ENCODE assay signal across 8 mouse cellular contexts in the genomic region with DNA sequence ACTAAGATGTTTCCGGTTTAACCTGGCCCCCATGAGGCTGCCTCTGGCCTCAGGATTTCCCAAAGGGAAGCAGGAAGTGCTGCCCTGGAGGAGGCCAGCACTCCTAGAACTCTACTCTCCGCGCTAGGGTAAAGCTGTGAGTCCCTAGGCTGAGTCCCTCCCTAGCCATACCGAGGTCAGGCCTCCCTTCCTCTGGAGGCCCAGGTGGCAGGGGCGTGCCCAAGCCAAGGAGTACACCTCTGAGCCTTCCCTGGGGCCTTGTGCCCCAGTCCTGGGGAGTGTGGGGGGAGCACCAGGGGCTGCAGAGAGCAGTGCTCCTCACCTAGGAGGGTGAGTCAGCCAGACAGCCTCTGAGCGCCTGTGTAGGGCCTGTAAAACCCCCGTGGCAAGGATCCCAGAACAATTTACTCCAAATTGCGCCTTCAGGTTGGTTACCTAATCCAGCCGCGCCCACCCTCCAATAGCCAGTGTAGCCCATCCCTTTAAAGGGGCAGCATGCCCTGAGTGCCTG. TPM values are rescaled to one million over a fixed set of nuclear protein-coding genes. Genes with fewer than 3 reads are reported as not detected.
DNase-seq lines count a peak whose midpoint lies in the region; ATAC-seq lines count a peak whose summit lies in the region.

No protein-coding gene starts in this region.

- H3K4me2 ChIP-seq in forebrain, embryonic 11.5 days (ENCODE audit: low read depth, low read length, severe bottlenecking), result peak overlapping the region; percentile 26; the same call in 1 of the 2 replicates
- H3K4me2 ChIP-seq in midbrain, embryonic 14.5 days (ENCODE audit: low read length), result peak overlapping the region; percentile 93; the same call in 1 of the 2 replicates

- H3K27me3 ChIP-seq in forebrain, embryonic 11.5 days (ENCODE audit: control insufficient read depth, insufficient read depth, low read length), result no peaks in the 10 kb centered on the region
- H3K27me3 ChIP-seq in midbrain, embryonic 14.5 days (ENCODE audit: control insufficient read depth, insufficient read depth, low read length), result no peaks in the 10 kb centered on the region

- no peaks in the 10 kb centered on the region for H3K9me3 ChIP-seq in forebrain, embryonic 11.5 days (ENCODE audit: control insufficient read depth, low read length)
- H3K9me3 ChIP-seq in midbrain, embryonic 14.5 days (ENCODE audit: control insufficient read depth, low read length), result no peaks in the 10 kb centered on the region

- ATAC-seq in forebrain, embryonic 11.5 days (replicated peaks; ENCODE audit: low FRiP score), result no peak
- ATAC-seq in midbrain, embryonic 14.5 days (ENCODE audit: low FRiP score, low TSS enrichment), result no peak

- H3K9ac ChIP-seq in forebrain, embryonic 11.5 days (ENCODE audit: low read length), result no peak overlapping the region; the same call in 1 of the 2 replicates
- H3K9ac ChIP-seq in midbrain, embryonic 14.5 days (replicated peaks; ENCODE audit: low read length), result no peak overlapping the region

- 17% methylated on average over 10 of the region's 10 CpGs for WGBS in forebrain, embryonic 11.5 days
- 29% methylated on average over 10 of the region's 10 CpGs for whole genome bisulfite sequencing in midbrain, embryonic 14.5 days

- no peaks in the 10 kb centered on the region for H3K36me3 ChIP-seq in forebrain, embryonic 11.5 days (ENCODE audit: control insufficient read depth, insufficient read depth, low read length)
- no peaks in the 10 kb centered on the region for H3K36me3 ChIP-seq in midbrain, embryonic 14.5 days (ENCODE audit: control insufficient read depth, insufficient read depth, low read length)

- H3K4me1 ChIP-seq in forebrain, embryonic 11.5 days (replicated peaks; ENCODE audit: control insufficient read depth, insufficient read depth, low read length), result peaks cover 5% of the 10 kb centered on the region
- H3K4me1 ChIP-seq in midbrain, embryonic 14.5 days (ENCODE audit: control insufficient read depth, insufficient read depth, low read length), result no peaks in the 10 kb centered on the region

- no peak overlapping the region for H3K27ac ChIP-seq in forebrain, embryonic 11.5 days (ENCODE audit: low read depth, low read length)
- no peak overlapping the region for H3K27ac ChIP-seq in midbrain, embryonic 14.5 days (replicated peaks; ENCODE audit: low read depth, low read length)

- H3K4me3 ChIP-seq in forebrain, embryonic 11.5 days (ENCODE audit: low read depth, low read length), result peak overlapping the region; percentile 5; the same call in 1 of the 2 replicates
- H3K4me3 ChIP-seq in midbrain, embryonic 14.5 days (replicated peaks; ENCODE audit: low read depth, low read length), result peak overlapping the region; percentile 75; the same call in 1 of the 2 replicates

- DNase-seq in urinary bladder, postnatal 36 days (ENCODE audit: low spot score in 2 of 2), result peak; percentile 12 to 28
- DNase-seq in urinary bladder, adult 2 months (ENCODE audit: low spot score), result no peak
- no peak for DNase-seq in forebrain, embryonic 11.5 days (ENCODE audit: low spot score)
- DNase-seq in kidney, postnatal 36 days, result peak; percentile 34 to 41
- no peak for DNase-seq in midbrain, embryonic 14.5 days
- no peak for DNase-seq in thymus, postnatal 25 days
- no peak for DNase-seq in T-cell, adult 2 months (ENCODE audit: low spot score)
- no peak for DNase-seq in natural killer cell, adult 2 months (ENCODE audit: low spot score in 2 of 2)

RNA-seq across cellular contexts. Expression of a gene that starts 1.6 kb away (rescaled TPM):
- 15.9 and 17.9 TPM in 2 replicates for polyA plus RNA-seq in urinary bladder, adult 2 months (2012; rRNA removed)
- polyA plus RNA-seq in forebrain, embryonic 11.5 days (2014; fragmentation: Nextera tagmentation; extraction: Ambion mirVana), result 31.5 and 32.2 TPM in 2 replicates
- 18.8 and 22.0 TPM in 2 replicates for polyA plus RNA-seq in midbrain, embryonic 14.5 days (2014; fragmentation: Nextera tagmentation; extraction: Ambion mirVana)

Comparison
In these comparisons a context has a peak if more than half of its experiments do, and no peak if none do; other contexts are left out.
1. DNase-seq: peak in urinary bladder, postnatal 36 days (2 of 2) and kidney, postnatal 36 days (2 of 2); none in urinary bladder, adult 2 months (single experiment), forebrain, embryonic 11.5 days (single experiment), midbrain, embryonic 14.5 days (single experiment), thymus, postnatal 25 days (single experiment), T-cell, adult 2 months (single experiment) and natural killer cell, adult 2 months (0 of 2).